In genomic region chr5:105930282-105930681, GRCm38 (mm10) we compare ENCODE assay signal across 10 mouse cellular contexts. TPM values are rescaled to one million over a fixed set of nuclear protein-coding genes. Genes with fewer than 3 reads are reported as not detected.
DNase-seq lines count a peak whose midpoint lies in the region; ATAC-seq and TF ChIP-seq lines count a peak whose summit lies in the region.
"Had no signal": no experiment of that assay in that cellular context is flagged by ENCODE, and none has a peak within 500 bp of the region (broad histone marks: within the 10 kb centered on the region; RNA-seq: fewer than 3 reads in every experiment).

No protein-coding gene starts in this region.

- no peaks in the 10 kb centered on the region for H3K4me1 ChIP-seq in heart, embryonic 10.5 days
- no peaks in the 10 kb centered on the region for H3K4me1 ChIP-seq in bone marrow macrophage, adult 2 months (ENCODE audit: control insufficient read depth, insufficient read depth, low read length)
- H3K4me1 ChIP-seq: heart, embryonic 13.5 days; liver, embryonic 15.5 days had no signal

- TF ChIP-seq POLR2A in bone marrow macrophage, adult 2 months (IDR thresholded peaks at IDR 0.05; ENCODE audit: borderline replicate concordance, low read depth, low read length), result no peak

- ATAC-seq in activated CD4-positive, CD25-positive, alpha-beta regulatory T cell, adult 4 months, result no peak

- 32% methylated on average over 3 of the region's 3 CpGs for WGBS in heart, embryonic 10.5 days

- H3K4me3 ChIP-seq in heart, embryonic 10.5 days, result no peak overlapping the region
- no peak overlapping the region for H3K4me3 ChIP-seq in bone marrow macrophage, adult 2 months (ENCODE audit: insufficient read depth, low read length)
- H3K4me3 ChIP-seq: heart, embryonic 13.5 days; liver, embryonic 15.5 days had no signal

- TF ChIP-seq CTCF in bone marrow macrophage, adult 2 months (IDR thresholded peaks at IDR 0.05; ENCODE audit: low read depth, low read length), result peak; percentile 79

- peak; percentile 86 for DNase-seq in heart, adult 11 months
- no peak for DNase-seq in heart, embryonic 10.5 days (ENCODE audit: low spot score)
- peak; percentile 44 for DNase-seq in 416B (ENCODE audit: low read depth)
- DNase-seq in lung, postnatal 10 days, result peak; percentile 24
- DNase-seq in urinary bladder, postnatal 10 days (ENCODE audit: low spot score), result no peak
- DNase-seq in right cerebral cortex, postnatal 36 days (ENCODE audit: low spot score in 2 of 2), result no peak

- peaks cover 7% of the 10 kb centered on the region for H3K9me3 ChIP-seq in heart, embryonic 10.5 days

- H3K27ac ChIP-seq in heart, embryonic 10.5 days, result no peak overlapping the region
- no peak overlapping the region for H3K27ac ChIP-seq in bone marrow macrophage, adult 2 months (ENCODE audit: insufficient read depth, low read depth, low read length)
- H3K27ac ChIP-seq: heart, embryonic 13.5 days; liver, embryonic 15.5 days had no signal

- no peaks in the 10 kb centered on the region for H3K27me3 ChIP-seq in heart, embryonic 10.5 days (ENCODE audit: insufficient read depth, poor library complexity, severe bottlenecking)
- H3K27me3 ChIP-seq: heart, embryonic 13.5 days; liver, embryonic 15.5 days had no signal

- peaks cover 8% of the 10 kb centered on the region for H3K36me3 ChIP-seq in heart, embryonic 10.5 days
- H3K36me3 ChIP-seq: liver, embryonic 15.5 days had no signal

RNA-seq across cellular contexts. Expression of gene Zfp326, which starts 53.9 kb away (rescaled TPM):
- polyA plus RNA-seq in heart, embryonic 10.5 days (2016; fragmentation: Nextera tagmentation; extraction: Ambion mirVana), result 30.0 and 37.7 TPM in 2 replicates
- polyA plus RNA-seq in bone marrow macrophage, adult 2 months (2012; ENCODE audit: insufficient read depth, insufficient read length, missing spikeins), result 20.4 and 24.1 TPM in 2 replicates
- polyA plus RNA-seq in activated CD4-positive, CD25-positive, alpha-beta regulatory T cell, adult 4 months (2017; shearing (Covaris generic)), result 10 to 100 TPM; 12.4 to 14.0 TPM

Comparison
In these comparisons a context has a peak if more than half of its experiments do, and no peak if none do; other contexts are left out.
1. DNase-seq: peak in heart, adult 11 months (single experiment), 416B (single experiment) and lung, postnatal 10 days (single experiment); none in heart, embryonic 10.5 days (single experiment), urinary bladder, postnatal 10 days (single experiment) and right cerebral cortex, postnatal 36 days (0 of 2).